Mouse (Mus musculus): ENCODE measurements around the gene AW822073. TPM values are rescaled to one million over a fixed set of nuclear protein-coding genes. Genes with fewer than 3 reads are reported as not detected.

AW822073 gene
- polyA plus RNA-seq, 1 experiment from 2014 or later, result not detected

DNA sequence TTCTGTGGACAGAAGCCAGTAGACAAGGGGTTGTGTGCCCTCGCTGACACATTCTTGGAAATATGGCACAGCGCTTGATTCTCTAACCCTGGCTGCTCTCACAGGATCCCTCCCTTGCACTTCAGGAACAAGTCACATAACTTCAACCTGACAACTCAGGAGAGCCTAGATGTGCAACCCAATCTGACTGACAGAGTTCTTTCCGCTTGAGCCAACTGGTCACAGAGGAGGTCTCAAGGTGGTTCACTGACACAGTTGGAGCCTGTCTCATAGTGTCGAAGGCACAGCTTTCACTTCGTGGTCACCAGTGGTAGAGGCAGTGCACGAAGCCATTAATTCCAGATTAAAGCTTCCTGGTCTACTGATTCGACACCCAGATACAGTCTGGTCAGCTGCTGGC, 12.5 kb downstream of the AW822073 start:
- no peak for ATAC-seq (replicated peaks; ENCODE audit: low FRiP score, low TSS enrichment, low read depth)
- DNase-seq (ENCODE audit: low spot score), result no peak
- H3K9ac ChIP-seq (ENCODE audit: low read length), result no peak overlapping the region
- no peak overlapping the region for H3K4me3 ChIP-seq (ENCODE audit: low read depth, low read length)
- H3K27me3 ChIP-seq (replicated peaks; ENCODE audit: control insufficient read depth, insufficient read depth, low read length), result no peaks in the 10 kb centered on the region
- 75% methylated on average over 7 of the region's 7 CpGs for WGBS
- no peaks in the 10 kb centered on the region for H3K4me1 ChIP-seq (replicated peaks; ENCODE audit: control insufficient read depth, insufficient read depth, low read length)
- no peaks in the 10 kb centered on the region for H3K9me3 ChIP-seq (ENCODE audit: control insufficient read depth, low read length)
- no peak overlapping the region for H3K27ac ChIP-seq (ENCODE audit: low read depth)
- no peaks in the 10 kb centered on the region for H3K36me3 ChIP-seq (ENCODE audit: control insufficient read depth, insufficient read depth, low read length)
- no peak overlapping the region for H3K4me2 ChIP-seq (ENCODE audit: low read length)

DNA sequence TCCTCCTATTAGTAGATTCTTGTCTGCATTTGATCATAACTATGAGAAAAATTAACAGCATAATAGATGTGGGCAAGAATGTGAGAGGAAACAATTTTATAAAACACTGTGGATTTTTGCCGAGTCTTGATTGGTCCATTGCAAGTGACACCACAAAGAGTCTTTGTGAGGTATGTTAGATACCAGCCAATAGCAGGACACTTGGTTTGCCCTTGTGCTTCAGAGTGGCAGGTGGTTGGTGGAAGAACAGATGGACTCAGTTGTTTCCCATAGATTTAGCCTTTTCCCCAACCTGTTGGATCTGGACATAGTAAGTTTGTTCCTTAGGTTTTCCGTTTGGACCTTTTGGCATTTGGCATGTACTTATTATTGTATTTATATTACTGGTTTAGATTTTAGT, 13.5 kb downstream of the AW822073 start:
- WGBS, result 91% methylated on average over 2 of the region's 2 CpGs
- H3K4me2 ChIP-seq (ENCODE audit: low read length), result no peak overlapping the region
- H3K4me1 ChIP-seq (replicated peaks; ENCODE audit: control insufficient read depth, insufficient read depth, low read length), result no peaks in the 10 kb centered on the region

DNA sequence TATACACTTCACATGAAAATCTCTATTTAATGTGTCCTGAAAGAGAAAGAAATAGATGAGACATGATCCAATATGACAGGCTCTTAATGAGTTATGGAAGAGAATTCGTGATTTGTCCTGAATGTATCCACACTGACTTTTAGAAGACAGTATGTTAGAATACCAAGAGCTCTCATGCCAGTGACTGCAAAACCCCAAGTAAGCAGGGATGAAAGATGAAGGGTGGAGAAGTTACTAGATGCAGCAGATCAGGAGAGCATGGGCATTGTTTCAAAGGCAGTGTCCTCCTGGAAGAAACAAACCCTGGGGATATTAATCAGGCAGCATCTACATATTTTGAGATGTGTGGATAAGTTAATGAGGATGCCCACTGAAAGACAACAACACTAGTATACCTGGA, 14.2 kb downstream of the AW822073 start:
- Histone ChIP-seq H3K36me3 (ENCODE audit: control insufficient read depth, insufficient read depth, low read length) (no peaks in the 10 kb centered on the region), H3K9ac (ENCODE audit: low read length) (no peak overlapping the region), H3K4me3 (ENCODE audit: low read depth, low read length) (no peak overlapping the region), H3K4me2 (ENCODE audit: low read length) (no peak overlapping the region), H3K27ac (ENCODE audit: low read depth) (no peak overlapping the region), H3K9me3 (ENCODE audit: control insufficient read depth, low read length) (no peaks in the 10 kb centered on the region), H3K27me3 (replicated peaks; ENCODE audit: control insufficient read depth, insufficient read depth, low read length) (no peaks in the 10 kb centered on the region), H3K4me1 (replicated peaks; ENCODE audit: control insufficient read depth, insufficient read depth, low read length) (no peaks in the 10 kb centered on the region)
- DNase-seq (ENCODE audit: low spot score) (no peak), ATAC-seq (replicated peaks; ENCODE audit: low FRiP score, low TSS enrichment, low read depth) (no peak)
- 72% methylated on average over 1 of the region's 1 CpGs for WGBS

More for the DNA sequence above, 13.5 kb downstream of the AW822073 start:
- Histone ChIP-seq H3K9me3 (ENCODE audit: control insufficient read depth, low read length) (no peaks in the 10 kb centered on the region), H3K27me3 (replicated peaks; ENCODE audit: control insufficient read depth, insufficient read depth, low read length) (no peaks in the 10 kb centered on the region), H3K36me3 (ENCODE audit: control insufficient read depth, insufficient read depth, low read length) (no peaks in the 10 kb centered on the region), H3K27ac (ENCODE audit: low read depth) (no peak overlapping the region), H3K9ac (ENCODE audit: low read length) (no peak overlapping the region), H3K4me3 (ENCODE audit: low read depth, low read length) (no peak overlapping the region)
- ATAC-seq (replicated peaks; ENCODE audit: low FRiP score, low TSS enrichment, low read depth) (no peak), DNase-seq (ENCODE audit: low spot score) (no peak)

DNA sequence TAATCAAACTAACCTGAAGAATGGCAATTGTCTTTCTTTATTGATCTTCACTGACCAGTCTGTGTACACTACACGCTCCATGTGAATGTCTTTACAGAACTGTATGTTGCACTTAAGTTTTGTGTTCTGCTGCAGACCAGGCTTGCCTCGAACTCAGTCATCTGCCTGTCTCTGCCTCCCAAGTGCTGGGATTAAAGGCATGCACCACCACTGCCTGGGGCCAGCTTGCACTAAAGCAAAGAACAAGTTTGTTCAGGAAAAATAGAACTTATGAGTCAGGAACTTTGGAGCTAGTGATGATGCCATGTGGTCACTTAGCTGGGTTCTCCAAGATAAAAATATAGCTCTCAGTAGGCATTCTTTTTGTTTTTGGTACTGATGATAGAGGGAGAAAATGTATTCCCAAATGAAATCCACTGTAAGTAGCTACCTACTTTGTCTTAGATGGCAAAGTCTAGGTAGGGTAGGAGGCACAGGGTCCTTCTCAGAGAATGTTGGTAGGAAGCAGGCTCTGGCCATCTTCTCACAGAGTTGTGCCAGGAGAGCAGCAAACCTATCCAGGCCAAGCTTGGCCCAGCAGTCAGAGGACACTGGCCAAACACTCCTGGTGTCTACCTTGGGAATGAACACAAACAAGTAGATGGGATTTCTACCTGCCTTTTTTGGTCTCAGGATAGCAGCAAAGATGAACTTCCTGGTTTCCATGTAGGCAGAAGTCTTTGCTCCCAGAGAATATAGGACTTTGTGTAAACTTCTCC, 14.8 kb downstream of the AW822073 start:
- Histone ChIP-seq H3K36me3 (ENCODE audit: control insufficient read depth, insufficient read depth, low read length) (no peaks in the 10 kb centered on the region), H3K4me1 (replicated peaks; ENCODE audit: control insufficient read depth, insufficient read depth, low read length) (no peaks in the 10 kb centered on the region), H3K9ac (ENCODE audit: low read length) (no peak overlapping the region), H3K27ac (ENCODE audit: low read depth) (no peak overlapping the region), H3K4me2 (ENCODE audit: low read length) (no peak overlapping the region), H3K9me3 (ENCODE audit: control insufficient read depth, low read length) (no peaks in the 10 kb centered on the region), H3K27me3 (replicated peaks; ENCODE audit: control insufficient read depth, insufficient read depth, low read length) (no peaks in the 10 kb centered on the region), H3K4me3 (ENCODE audit: low read depth, low read length) (no peak overlapping the region)
- no peak for ATAC-seq (replicated peaks; ENCODE audit: low FRiP score, low TSS enrichment, low read depth)
- DNase-seq (ENCODE audit: low spot score), result no peak
- 73% methylated on average over 2 of the region's 2 CpGs for WGBS

DNA sequence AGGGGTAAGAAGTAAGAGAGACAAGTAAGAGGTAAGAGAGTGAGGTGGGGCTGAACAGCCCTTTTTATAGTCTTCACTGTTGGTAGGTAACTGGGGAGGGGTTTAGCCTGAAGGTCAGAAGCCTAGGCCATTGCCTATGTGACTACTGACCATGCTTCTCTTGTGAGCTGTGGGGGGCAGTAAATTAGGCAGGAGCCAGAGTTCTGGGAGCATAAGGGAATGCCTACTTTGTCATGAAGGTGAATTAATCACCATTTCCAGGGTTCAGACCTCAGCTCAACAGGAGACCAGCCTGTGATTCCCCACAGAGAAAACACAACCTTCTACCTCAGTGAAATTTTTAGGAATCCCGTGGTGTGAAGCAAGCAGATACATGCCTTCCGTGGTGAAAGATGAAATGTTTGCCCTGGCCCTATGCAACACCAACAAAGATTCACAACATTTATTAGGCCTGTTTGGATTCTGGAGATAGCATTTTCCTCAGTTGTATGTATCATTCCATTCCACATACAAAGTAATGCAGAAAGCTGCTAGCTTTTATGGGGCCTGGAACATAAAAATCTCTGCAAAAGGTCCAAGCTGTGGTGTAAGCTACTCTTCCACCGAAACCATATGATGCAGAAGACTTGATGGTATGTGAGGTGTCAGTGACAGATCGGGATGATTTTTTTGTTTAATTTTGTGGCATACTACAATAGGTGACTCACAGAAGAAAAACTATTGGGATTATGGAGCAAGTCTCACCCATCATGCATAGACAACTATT, 17.9 kb downstream of the AW822073 start:
- ATAC-seq (replicated peaks; ENCODE audit: low FRiP score, low TSS enrichment, low read depth) (no peak), DNase-seq (ENCODE audit: low spot score) (no peak)
- Histone ChIP-seq H3K9ac (ENCODE audit: low read length) (no peak overlapping the region), H3K27me3 (replicated peaks; ENCODE audit: control insufficient read depth, insufficient read depth, low read length) (no peaks in the 10 kb centered on the region), H3K4me3 (ENCODE audit: low read depth, low read length) (no peak overlapping the region), H3K36me3 (ENCODE audit: control insufficient read depth, insufficient read depth, low read length) (no peaks in the 10 kb centered on the region), H3K4me2 (ENCODE audit: low read length) (no peak overlapping the region), H3K27ac (ENCODE audit: low read depth) (no peak overlapping the region), H3K4me1 (replicated peaks; ENCODE audit: control insufficient read depth, insufficient read depth, low read length) (no peaks in the 10 kb centered on the region), H3K9me3 (ENCODE audit: control insufficient read depth, low read length) (no peaks in the 10 kb centered on the region)
- 87% methylated on average over 4 of the region's 4 CpGs for WGBS

DNA sequence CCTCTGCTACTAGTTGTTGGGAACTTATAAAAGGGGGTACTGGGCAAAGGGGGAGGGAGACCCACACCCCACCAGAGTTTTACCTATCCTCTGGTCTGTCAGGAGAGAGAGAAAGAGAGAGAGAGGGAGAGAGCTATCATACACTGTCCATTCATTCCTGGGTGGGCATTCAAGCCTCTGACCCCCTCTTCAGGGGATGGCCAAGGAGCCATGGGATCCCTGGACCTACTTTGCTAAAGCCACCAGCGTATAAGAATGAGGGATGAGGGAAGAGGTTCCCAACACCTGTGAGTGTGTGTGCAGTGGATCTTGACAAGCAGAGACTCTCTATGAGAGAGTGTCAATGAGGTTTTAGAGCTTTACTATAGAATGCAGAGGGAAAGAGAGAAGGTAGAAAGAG, 18.7 kb downstream of the AW822073 start:
- H3K4me1 ChIP-seq (replicated peaks; ENCODE audit: control insufficient read depth, insufficient read depth, low read length), result no peaks in the 10 kb centered on the region
- H3K36me3 ChIP-seq (ENCODE audit: control insufficient read depth, insufficient read depth, low read length), result no peaks in the 10 kb centered on the region
- no peaks in the 10 kb centered on the region for H3K9me3 ChIP-seq (ENCODE audit: control insufficient read depth, low read length)
- H3K4me3 ChIP-seq (ENCODE audit: low read depth, low read length), result no peak overlapping the region
- H3K4me2 ChIP-seq (ENCODE audit: low read length), result no peak overlapping the region
- ATAC-seq (replicated peaks; ENCODE audit: low FRiP score, low TSS enrichment, low read depth) (no peak), DNase-seq (ENCODE audit: low spot score) (no peak)
- no peaks in the 10 kb centered on the region for H3K27me3 ChIP-seq (replicated peaks; ENCODE audit: control insufficient read depth, insufficient read depth, low read length)
- WGBS, result 33% methylated on average over 1 of the region's 1 CpGs
- H3K9ac ChIP-seq (ENCODE audit: low read length), result no peak overlapping the region
- no peak overlapping the region for H3K27ac ChIP-seq (ENCODE audit: low read depth)

Other genes with a start within 250 kb of the AW822073 start
- not detected in 2 replicates for gene Duxf3, start 7.7 kb upstream of the AW822073 start, polyA plus RNA-seq (2014; fragmentation: Nextera tagmentation; extraction: Ambion mirVana)
- not detected in 2 replicates for gene Gm4981, start 11.8 kb upstream of the AW822073 start, polyA plus RNA-seq (2014; fragmentation: Nextera tagmentation; extraction: Ambion mirVana)
- gene Gcc2, start 30.6 kb upstream of the AW822073 start, polyA plus RNA-seq (2014; fragmentation: Nextera tagmentation; extraction: Ambion mirVana), result 59.0 and 65.5 TPM in 2 replicates
- gene Lims1, start 98.5 kb upstream of the AW822073 start, polyA plus RNA-seq (2014; fragmentation: Nextera tagmentation; extraction: Ambion mirVana), result 134 and 156 TPM in 2 replicates
- gene Ranbp2, start 222.0 kb upstream of the AW822073 start, polyA plus RNA-seq (2014; fragmentation: Nextera tagmentation; extraction: Ambion mirVana), result 36.4 and 37.6 TPM in 2 replicates